Mouse (Mus musculus): ENCODE measurements at regions not wholly inside any gene's neighbourhood (a gene's known extent, or its start where the extent isn't known, plus 50 kb on each side); places are given as distances from the start of the nearest gene placed in this dataset.

GRCm38 (mm10) chr10:122619406-122620116 is 59.0 kb upstream of the Ppm1h start:
- no peak overlapping the region for H3K27ac ChIP-seq
- DNase-seq (ENCODE audit: low spot score in 2 of 2): no peak
- no peak for TF ChIP-seq CTCF (conservative IDR thresholded peaks at IDR 0.05)

More at GRCm38 (mm10) chr10:122619406-122620116, 59.0 kb upstream of the Ppm1h start:
- H3K4me3 ChIP-seq: no peak overlapping the region
